Mouse (Mus musculus): ENCODE data around the gene Fkbp1b. TPM values are rescaled to one million over a fixed set of nuclear protein-coding genes. Genes with fewer than 3 reads are reported as not detected.

Fkbp1b gene
- 3.7 and 4.4 TPM in 2 replicates for polyA plus RNA-seq (2015; fragmentation: Nextera tagmentation; extraction: Ambion mirVana)

GRCm38 (mm10) chr12:4841392-4841887 is at the start of gene Fkbp1b:
TSS of gene Fkbp1b (minus strand) at chr12:4841591.

GRCm38 (mm10) chr12:4874161-4874927 is 33.0 kb upstream of the Fkbp1b start, which contains the start of gene Mfsd2b:
TSS of gene Mfsd2b (minus strand) at chr12:4874359.

GRCm38 (mm10) chr12:4842890-4843597 is 1.7 kb upstream of the Fkbp1b start, which contains the start of gene Wdcp:
TSS of gene Wdcp (plus strand) at chr12:4843303.

GRCm38 (mm10) chr12:4817361-4818101 is 23.9 kb downstream of the Fkbp1b start, which contains the start of gene Sf3b6:
TSS of gene Sf3b6 (plus strand) at chr12:4817544.

Other genes with a start within 250 kb of the Fkbp1b start
- gene Itsn2, start 249.0 kb downstream of the Fkbp1b start, polyA plus RNA-seq (2015; fragmentation: Nextera tagmentation; extraction: Ambion mirVana) = 30.4 and 31.6 TPM in 2 replicates
- not detected in 2 replicates for gene Gm3625, start 248.7 kb downstream of the Fkbp1b start, polyA plus RNA-seq (2015; fragmentation: Nextera tagmentation; extraction: Ambion mirVana)
- 0.05 and 0.24 TPM in 2 replicates for gene Fam228a, start 103.2 kb downstream of the Fkbp1b start, polyA plus RNA-seq (2015; fragmentation: Nextera tagmentation; extraction: Ambion mirVana)
- 1.7 and 1.8 TPM in 2 replicates for gene Pfn4, start 72.6 kb downstream of the Fkbp1b start, polyA plus RNA-seq (2015; fragmentation: Nextera tagmentation; extraction: Ambion mirVana)
- 1.3 and 1.5 TPM in 2 replicates for gene Fam228b, start 72.3 kb downstream of the Fkbp1b start, polyA plus RNA-seq (2015; fragmentation: Nextera tagmentation; extraction: Ambion mirVana)
- gene Sf3b6, start 24.0 kb downstream of the Fkbp1b start, polyA plus RNA-seq (2015; fragmentation: Nextera tagmentation; extraction: Ambion mirVana) = 284 and 288 TPM in 2 replicates
- gene Wdcp, start 1.7 kb upstream of the Fkbp1b start, polyA plus RNA-seq (2015; fragmentation: Nextera tagmentation; extraction: Ambion mirVana) = 17.4 and 21.3 TPM in 2 replicates
- 70.9 and 72.7 TPM in 2 replicates for gene Mfsd2b, start 32.8 kb upstream of the Fkbp1b start, polyA plus RNA-seq (2015; fragmentation: Nextera tagmentation; extraction: Ambion mirVana)
- 37.5 and 43.0 TPM in 2 replicates for gene Ubxn2a, start 66.1 kb upstream of the Fkbp1b start, polyA plus RNA-seq (2015; fragmentation: Nextera tagmentation; extraction: Ambion mirVana)
- gene Atad2b, start 75.8 kb upstream of the Fkbp1b start, polyA plus RNA-seq (2015; fragmentation: Nextera tagmentation; extraction: Ambion mirVana) = 11.1 and 11.6 TPM in 2 replicates